Mouse (Mus musculus) left cerebral cortex, postnatal 14 days (tissue): Measurements from ENCODE around the gene BC030867. TPM values are rescaled to one million over a fixed set of nuclear protein-coding genes. Genes with fewer than 3 reads are reported as not detected.

Experiments
- DNase-seq, 2 experiments: peaks; one replicate each; pipeline ENCODE4 v3.0.0; 2021 to 2022; ENCODE audit warnings: low spot score in 2 of 2, mixed read lengths in 1 of 2
- intact Hi-C: fragments of 180-260 bp; cut with DNase I; formaldehyde crosslinking; loops from one replicate; pipeline ENCODE4 v1.15.1; 2025
- microRNA-seq, 2 experiments: library from miRNA; unstranded; fragments of <30 nt; microRNA quantifications; one replicate each; pipeline ENCODE4 v1.2.0; 2022
- total RNA-seq, 2 experiments: library from RNA; stranded (reverse); gene quantifications; 2 replicates each; pipeline ENCODE4 v1.2.3; 2021

Gene BC030867
- total RNA-seq, 2 experiments from 2014 or later, result 0.46 to 0.63 TPM

- intact Hi-C loops, result no loop called here
- DNase-seq, result no peak
Measured at GRCm38 (mm10) chr11:102304141-102304540, 55.5 kb downstream of the BC030867 start.

DNA sequence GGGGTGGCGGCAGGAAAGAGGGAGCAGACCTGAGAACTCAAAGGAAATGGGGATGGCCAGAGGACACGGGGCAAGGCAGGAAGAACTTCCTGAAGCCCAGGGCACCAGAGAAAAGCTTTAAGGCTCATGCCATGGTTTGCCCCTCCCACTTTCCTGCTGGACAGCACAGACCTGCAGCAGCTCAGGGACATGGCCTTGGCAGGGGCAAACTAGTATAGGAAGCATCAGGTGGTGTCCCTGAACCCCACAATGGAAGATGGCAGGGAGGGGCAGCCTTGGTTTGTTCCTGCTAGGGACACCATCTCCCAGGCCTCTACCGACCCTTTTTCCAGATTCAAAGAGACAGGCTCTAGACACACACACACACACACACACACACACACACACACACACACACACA lies 56.7 kb downstream of the BC030867 start:
- intact Hi-C loops, result no loop called here

GRCm38 (mm10) chr11:102308104-102308503 lies 59.4 kb downstream of the BC030867 start:
- no peak for DNase-seq
- intact Hi-C loops, result loop anchor here (2.0 kb wide), 2 partner anchors 103 to 123 kb away; partner anchors contain the start of gene Grn

More for the DNA sequence above, 56.7 kb downstream of the BC030867 start:
- no peak for DNase-seq

DNA sequence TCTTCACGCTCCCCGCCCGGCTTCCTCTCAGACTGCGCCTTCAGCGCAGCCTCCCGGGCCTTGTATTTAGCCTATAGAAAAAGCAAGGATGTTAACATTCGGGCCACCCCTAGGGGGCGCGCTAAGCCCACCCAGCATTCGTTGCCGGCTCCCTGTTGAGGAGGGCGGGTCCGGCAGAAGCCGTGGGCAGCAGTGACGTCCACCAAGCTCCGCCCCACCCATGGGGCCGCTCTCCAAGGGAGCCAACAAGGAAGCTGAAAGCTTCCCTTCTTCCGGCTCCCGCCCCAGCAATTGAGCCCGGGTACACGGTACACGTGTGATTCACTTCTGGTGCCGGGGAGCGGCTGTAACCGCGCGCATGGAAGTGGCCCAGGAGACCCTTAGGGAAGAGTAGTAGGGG lies 60.3 kb downstream of the BC030867 start:
- intact Hi-C loops, result loop anchor here (2.0 kb wide), 2 partner anchors 102 to 122 kb away; partner anchors contain the start of gene Grn
- peak; percentile 98 for DNase-seq

DNA sequence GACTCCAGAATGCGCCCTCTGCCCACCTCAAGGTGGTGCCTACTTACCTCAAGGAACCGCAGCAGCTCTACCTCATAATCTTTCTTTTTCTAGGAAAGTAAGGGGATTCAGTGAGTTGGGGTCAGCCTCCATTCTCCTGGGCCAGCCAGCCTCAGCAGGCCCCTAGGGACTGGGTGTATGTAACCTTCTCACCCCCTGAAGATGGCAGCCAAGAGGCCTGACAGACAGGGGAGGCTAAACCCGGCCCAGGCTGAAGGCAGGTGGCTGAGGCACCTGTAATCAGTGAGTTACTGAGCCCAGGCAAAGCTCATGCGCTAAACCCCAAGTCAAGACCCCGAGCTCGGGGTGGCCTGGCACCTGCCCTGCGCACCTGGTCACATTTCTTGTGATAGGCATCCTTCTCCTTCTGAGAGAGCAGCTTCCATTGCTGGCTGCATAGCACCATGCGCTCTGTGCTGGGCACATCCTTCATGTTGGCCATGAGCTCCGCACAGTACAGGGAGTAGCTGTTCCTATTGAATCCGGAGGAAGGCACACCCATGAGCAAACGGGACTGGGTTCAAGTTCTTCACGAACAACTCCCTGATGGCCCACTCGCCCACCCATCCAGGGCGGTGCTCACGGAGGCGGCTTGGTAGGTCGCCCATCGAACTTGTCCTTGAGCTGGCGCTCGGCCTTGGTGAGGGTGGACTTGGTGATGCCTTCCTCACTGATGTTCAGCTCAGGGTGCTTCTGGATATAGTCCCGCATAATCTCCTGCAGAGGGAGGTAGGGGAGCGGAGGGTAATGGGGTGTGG lies 61.3 kb downstream of the BC030867 start:
- DNase-seq, result peak; percentile 7 to 10
- intact Hi-C loops, result loop anchor here (2.0 kb wide), 2 partner anchors 101 to 121 kb away; partner anchors contain the start of gene Grn

DNA sequence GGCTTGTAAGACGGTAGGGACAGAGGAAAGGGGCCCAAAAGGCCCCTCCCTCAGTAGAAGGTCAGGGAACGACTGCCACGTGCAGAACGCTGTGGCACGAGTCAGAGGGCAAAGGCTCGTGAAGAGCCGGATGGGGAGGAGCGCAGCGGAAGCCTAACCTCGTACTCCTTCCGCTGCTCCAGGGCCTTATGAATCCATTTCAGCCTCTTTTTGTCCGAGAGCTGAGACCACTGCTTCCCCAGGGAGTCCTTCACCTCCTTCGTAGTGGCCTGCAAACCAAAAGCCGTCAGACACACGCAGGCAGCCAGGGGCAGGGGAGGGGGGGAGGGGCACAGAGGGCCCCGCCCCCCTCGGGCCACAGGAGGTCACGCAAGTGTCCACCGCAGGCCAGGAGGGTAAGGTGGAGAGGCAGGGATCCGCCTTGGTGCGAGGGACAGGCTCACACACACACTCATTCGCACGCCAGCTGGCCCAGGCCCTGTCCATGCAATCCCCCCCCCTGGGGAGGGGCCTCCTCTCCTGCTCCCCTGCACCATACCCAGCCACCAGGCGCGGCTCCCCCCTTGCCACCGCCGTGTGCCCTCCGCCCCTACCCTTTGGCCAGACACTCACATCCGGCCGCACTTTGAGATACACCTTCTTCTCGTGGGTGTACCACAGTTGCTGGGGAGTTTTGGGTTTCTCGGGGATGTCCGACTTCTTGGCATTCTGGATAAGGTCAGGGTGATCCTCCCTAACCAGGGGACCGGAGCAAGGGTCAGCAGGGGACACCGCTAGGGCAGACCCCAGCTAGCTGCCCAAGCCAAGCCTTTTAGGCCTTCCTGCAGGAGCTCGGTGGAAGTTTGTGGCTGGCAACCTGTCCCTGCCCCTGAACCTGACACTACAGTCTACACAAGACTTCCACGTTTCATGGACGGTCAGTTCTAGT lies 62.4 kb downstream of the BC030867 start:
- intact Hi-C loops, result no loop called here
- peak in 1 of 2 experiments; percentile 9 for DNase-seq

DNA sequence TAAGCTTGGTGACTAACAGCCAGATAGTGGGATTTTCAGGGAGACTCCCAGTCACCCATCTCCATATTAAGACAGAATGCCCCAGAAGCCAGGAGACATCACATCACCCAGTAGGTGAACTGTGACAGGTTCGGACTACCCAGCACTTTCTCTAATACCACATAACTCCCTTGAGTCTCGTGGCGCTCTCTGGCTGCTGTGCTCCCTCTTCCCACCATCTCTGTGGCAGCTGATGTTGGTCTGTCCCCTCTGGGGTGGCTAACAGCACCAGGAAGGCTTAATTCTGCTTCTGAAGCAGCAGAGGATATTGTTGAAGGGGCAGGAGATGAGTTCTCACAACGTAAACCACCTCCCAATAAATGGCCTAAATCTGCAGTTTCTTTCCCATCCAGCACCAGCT lies 63.3 kb downstream of the BC030867 start:
- intact Hi-C loops, result no loop called here
- no peak for DNase-seq

GRCm38 (mm10) chr11:102312586-102312985 lies 63.9 kb downstream of the BC030867 start:
- intact Hi-C loops, result no loop called here
- no peak for DNase-seq

DNA sequence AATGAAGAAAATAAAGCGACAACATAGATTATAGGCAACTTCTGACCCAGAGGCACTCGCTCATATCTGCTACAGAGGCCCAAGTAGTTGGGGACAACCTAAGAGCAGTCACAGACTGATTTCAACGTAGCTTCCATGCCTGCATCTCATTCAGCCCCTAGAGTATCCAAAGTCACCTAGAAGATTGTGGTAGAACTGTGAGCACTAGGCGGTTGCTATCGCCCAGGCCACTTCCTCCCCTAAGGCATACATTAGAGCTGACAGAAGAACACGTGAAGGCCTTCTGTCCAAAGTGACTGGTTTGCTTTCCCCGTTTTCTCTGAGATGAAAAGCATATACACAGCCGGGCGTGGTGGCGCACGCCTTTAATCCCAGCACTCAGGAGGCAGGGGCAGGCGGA lies 65.6 kb downstream of the BC030867 start:
- no peak for DNase-seq
- intact Hi-C loops, result no loop called here

Small RNAs within 50 kb of the gene (microRNA-seq; reads per million reads assigned to microRNA genes)
- gene Mir8101, result 3.0 to 3.7 reads per million in 2 experiments

Other genes with a start within 250 kb of the BC030867 start
- gene Mpp3, start 220.4 kb upstream of the BC030867 start, total RNA-seq, result 10 to 100 TPM; 50.3 to 52.0 TPM
- gene Cd300lg, start 207.4 kb upstream of the BC030867 start, total RNA-seq, result not detected
- gene Mpp2, start 160.4 kb upstream of the BC030867 start, total RNA-seq, result 100 to 1,000 TPM; 152 to 155 TPM
- not detected for gene Ppy, start 147.6 kb upstream of the BC030867 start, total RNA-seq
- not detected for gene Pyy, start 141.1 kb upstream of the BC030867 start, total RNA-seq
- gene Nags, start 103.4 kb upstream of the BC030867 start, total RNA-seq, result not detected
- 10 to 100 TPM; 27.0 to 30.3 TPM for gene Tmem101, start 92.5 kb upstream of the BC030867 start, total RNA-seq
- gene Lsm12, start 63.6 kb upstream of the BC030867 start, total RNA-seq, result 10 to 100 TPM; 60.5 to 65.2 TPM
- 10 to 100 TPM; 45.5 to 49.1 TPM for gene G6pc3, start 59.3 kb upstream of the BC030867 start, total RNA-seq
- 100 to 1,000 TPM; 194 to 197 TPM for gene Hdac5, start 18.7 kb upstream of the BC030867 start, total RNA-seq
- under 1 TPM; 0.59 to 0.72 TPM for gene Asb16, start 19.9 kb downstream of the BC030867 start, total RNA-seq
- 10 to 100 TPM; 66.1 to 69.5 TPM for gene Tmub2, start 36.0 kb downstream of the BC030867 start, total RNA-seq
- gene Atxn7l3, start 47.7 kb downstream of the BC030867 start, total RNA-seq, result 100 to 1,000 TPM; 180 to 196 TPM
- 100 to 1,000 TPM; 104 to 108 TPM for gene Ubtf, start 70.9 kb downstream of the BC030867 start, total RNA-seq
- 1 to 10 TPM; 1.2 to 1.3 TPM for gene Slc4a1, start 117.3 kb downstream of the BC030867 start, total RNA-seq
- 100 to 1,000 TPM; 399 to 416 TPM for gene Rundc3a, start 144.5 kb downstream of the BC030867 start, total RNA-seq
- 10 to 100 TPM; 71.0 to 71.3 TPM for gene Slc25a39, start 159.1 kb downstream of the BC030867 start, total RNA-seq
- 10 to 100 TPM; 74.3 to 78.5 TPM for gene Grn, start 181.4 kb downstream of the BC030867 start, total RNA-seq
- 100 to 1,000 TPM in 1 of 2 experiments, 10 to 100 TPM in 1; 97.3 to 111 TPM for gene Fam171a2, start 198.8 kb downstream of the BC030867 start, total RNA-seq
- gene Itga2b, start 221.2 kb downstream of the BC030867 start, total RNA-seq, result 1 to 10 TPM; 2.0 to 3.6 TPM